Mouse (Mus musculus): ENCODE measurements around the gene Fnip2. TPM values are rescaled to one million over a fixed set of nuclear protein-coding genes. Genes with fewer than 3 reads are reported as not detected.

The Fnip2 gene
- polyA plus RNA-seq, 1 experiment from 2014 or later, result 3.9 TPM

DNA sequence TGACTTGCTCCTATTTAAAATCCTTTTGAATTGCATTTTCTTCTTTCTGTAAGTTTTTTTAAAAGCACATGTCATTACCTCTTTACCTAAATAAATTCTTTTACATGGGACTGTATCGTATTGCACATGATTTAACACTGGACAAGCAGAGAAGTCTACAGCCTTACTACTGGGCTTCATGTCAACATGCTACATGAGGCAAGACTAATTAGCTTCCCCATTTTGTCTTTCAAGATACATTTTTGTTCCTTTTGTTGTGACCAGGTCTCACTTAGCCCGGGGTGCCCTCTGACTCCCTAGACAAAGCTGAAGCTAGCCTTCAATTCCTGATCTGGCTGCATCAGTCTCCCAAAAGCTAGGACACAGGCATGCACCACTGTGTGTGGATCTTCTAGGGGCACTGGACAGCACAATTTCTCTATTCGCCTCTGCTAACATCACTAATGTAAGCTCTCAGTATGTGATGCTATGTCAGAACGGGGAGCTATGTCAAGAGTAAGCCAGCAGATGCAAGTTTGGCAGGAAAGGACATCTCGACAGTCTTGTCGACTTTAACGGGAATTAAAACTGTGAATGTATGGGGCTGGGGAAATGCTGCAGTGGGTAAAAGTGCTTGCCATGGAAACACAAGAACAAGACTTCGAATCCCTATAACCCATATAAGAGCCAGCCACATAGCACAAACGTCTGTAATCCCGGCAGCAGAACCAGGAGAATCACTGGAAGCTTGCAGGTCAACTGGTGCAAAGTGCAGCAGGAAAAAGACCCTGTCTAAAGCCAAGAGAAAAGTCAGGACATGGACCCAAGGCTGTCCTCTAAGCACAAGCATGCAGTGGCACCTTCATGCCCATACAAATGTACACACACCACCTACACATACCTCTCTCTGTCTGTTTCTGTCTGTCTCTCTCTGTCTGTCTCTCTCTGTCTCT, 5.5 kb downstream of the Fnip2 start:
- Histone ChIP-seq H3K27ac (no peak overlapping the region), H3K4me1 (peaks cover 8% of the 10 kb centered on the region), H3K4me3 (no peak overlapping the region), H3K36me3 (no peaks in the 10 kb centered on the region), H3K4me2 (replicated peaks) (no peak overlapping the region), H3K27me3 (no peaks in the 10 kb centered on the region), H3K9ac (no peak overlapping the region), H3K9me3 (no peaks in the 10 kb centered on the region)
- 86% methylated on average over 10 of the region's 10 CpGs for whole genome bisulfite sequencing
- no peak for ATAC-seq (ENCODE audit: low FRiP score, low read depth)

GRCm38 (mm10) chr3:79560555-79560954, 7.0 kb downstream of the Fnip2 start:
- H3K9ac ChIP-seq, result no peak overlapping the region
- no peaks in the 10 kb centered on the region for H3K27me3 ChIP-seq
- H3K9me3 ChIP-seq, result no peaks in the 10 kb centered on the region
- H3K4me1 ChIP-seq, result no peaks in the 10 kb centered on the region
- no peak for ATAC-seq (ENCODE audit: low FRiP score, low read depth)
- WGBS, result 95% methylated on average over 6 of the region's 6 CpGs
- H3K4me3 ChIP-seq, result no peak overlapping the region
- no peak overlapping the region for H3K4me2 ChIP-seq (replicated peaks)
- H3K27ac ChIP-seq, result no peak overlapping the region
- no peaks in the 10 kb centered on the region for H3K36me3 ChIP-seq

DNA sequence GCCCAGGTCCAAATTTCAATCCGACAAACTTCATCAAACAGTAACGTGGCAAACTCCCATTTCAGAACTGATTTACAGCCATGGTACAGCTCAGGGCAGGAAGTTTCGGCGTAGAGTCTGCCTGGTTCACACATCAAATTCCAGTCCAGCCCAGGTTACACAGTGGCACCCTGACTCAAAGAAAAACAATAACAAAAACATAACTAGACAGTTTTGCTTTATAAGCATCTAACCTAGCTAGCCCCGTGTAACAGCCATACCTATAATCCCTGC, 7.9 kb downstream of the Fnip2 start:
- H3K27me3 ChIP-seq, result no peaks in the 10 kb centered on the region
- H3K4me3 ChIP-seq, result no peak overlapping the region
- no peak overlapping the region for H3K27ac ChIP-seq
- H3K36me3 ChIP-seq, result no peaks in the 10 kb centered on the region
- H3K9ac ChIP-seq, result no peak overlapping the region
- H3K4me1 ChIP-seq, result no peaks in the 10 kb centered on the region
- ATAC-seq (ENCODE audit: low FRiP score, low read depth), result no peak
- no peak overlapping the region for H3K4me2 ChIP-seq (replicated peaks)
- 71% methylated on average over 5 of the region's 5 CpGs for WGBS
- no peaks in the 10 kb centered on the region for H3K9me3 ChIP-seq

GRCm38 (mm10) chr3:79559021-79559772, 8.4 kb downstream of the Fnip2 start:
- no peak for ATAC-seq (ENCODE audit: low FRiP score, low read depth)
- no peak overlapping the region for H3K27ac ChIP-seq
- WGBS, result 84% methylated on average over 9 of the region's 9 CpGs

DNA sequence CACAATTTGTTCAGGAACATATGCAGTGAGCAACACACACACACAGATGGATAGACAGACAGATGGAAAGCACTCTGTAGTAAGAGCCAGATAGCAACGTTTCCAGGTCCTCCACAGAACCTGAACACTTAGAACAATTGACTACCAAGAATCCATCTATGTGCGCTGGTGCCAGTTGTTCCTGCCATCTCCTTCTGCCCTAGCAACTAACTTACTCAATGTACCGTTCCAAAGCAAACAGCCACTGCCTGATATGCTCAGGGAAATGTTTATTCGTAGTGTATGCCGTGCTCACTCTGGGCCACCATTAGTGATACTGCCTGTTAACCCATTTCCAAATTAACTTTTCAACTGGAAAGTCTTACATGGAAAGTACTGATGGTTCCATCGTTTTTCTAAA, 12.5 kb downstream of the Fnip2 start:
- Histone ChIP-seq H3K9ac (no peak overlapping the region), H3K4me2 (replicated peaks) (no peak overlapping the region), H3K27ac (no peak overlapping the region), H3K4me1 (no peaks in the 10 kb centered on the region), H3K27me3 (no peaks in the 10 kb centered on the region), H3K36me3 (0 out of 2 replicates have a peak, but pooled peaks cover 3% of the 10 kb centered on the region), H3K9me3 (no peaks in the 10 kb centered on the region), H3K4me3 (no peak overlapping the region)
- ATAC-seq (ENCODE audit: low FRiP score, low read depth), result no peak
- WGBS, result 92% methylated on average over 6 of the region's 6 CpGs

More at GRCm38 (mm10) chr3:79559021-79559772, 8.4 kb downstream of the Fnip2 start:
- H3K4me3 ChIP-seq, result no peak overlapping the region
- H3K36me3 ChIP-seq, result 0 out of 2 replicates have a peak, but pooled peaks cover under 1% of the 10 kb centered on the region
- H3K9ac ChIP-seq, result no peak overlapping the region
- H3K27me3 ChIP-seq, result no peaks in the 10 kb centered on the region
- H3K4me2 ChIP-seq (replicated peaks), result no peak overlapping the region
- H3K4me1 ChIP-seq, result no peaks in the 10 kb centered on the region
- no peaks in the 10 kb centered on the region for H3K9me3 ChIP-seq

DNA sequence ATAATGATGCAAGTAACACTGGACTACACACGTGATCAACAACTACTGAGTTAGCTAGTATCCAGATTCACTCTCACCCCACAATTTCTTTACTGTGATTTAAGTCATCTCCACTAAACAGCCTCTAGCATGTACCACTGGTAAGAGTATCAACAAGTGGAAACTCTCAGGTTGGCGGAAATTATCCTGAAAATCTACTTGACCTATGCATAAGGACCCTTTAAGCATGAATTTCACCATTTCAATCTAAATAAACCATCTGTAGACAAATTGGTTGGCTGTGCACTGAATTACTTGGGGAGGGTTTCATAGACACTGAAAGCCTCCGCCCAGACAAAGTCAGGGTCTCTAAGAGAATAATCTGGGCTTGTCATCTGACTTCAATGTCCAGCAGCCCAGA, 13.8 kb downstream of the Fnip2 start:
- Histone ChIP-seq H3K9me3 (no peaks in the 10 kb centered on the region), H3K4me1 (no peaks in the 10 kb centered on the region), H3K27me3 (no peaks in the 10 kb centered on the region), H3K9ac (no peak overlapping the region), H3K36me3 (0 out of 2 replicates have a peak, but pooled peaks cover 3% of the 10 kb centered on the region), H3K4me3 (no peak overlapping the region), H3K4me2 (replicated peaks) (no peak overlapping the region), H3K27ac (no peak overlapping the region)
- WGBS, result 90% methylated on average over 3 of the region's 3 CpGs
- no peak for ATAC-seq (ENCODE audit: low FRiP score, low read depth)

- no peak for ATAC-seq (ENCODE audit: low FRiP score, low read depth)
- no peak overlapping the region for H3K4me3 ChIP-seq
- H3K36me3 ChIP-seq, result 0 out of 2 replicates have a peak, but pooled peaks cover 3% of the 10 kb centered on the region
- H3K9ac ChIP-seq, result no peak overlapping the region
- H3K4me1 ChIP-seq, result no peaks in the 10 kb centered on the region
- 91% methylated on average over 9 of the region's 10 CpGs for WGBS
- no peak overlapping the region for H3K27ac ChIP-seq
- H3K4me2 ChIP-seq (replicated peaks), result no peak overlapping the region
- no peaks in the 10 kb centered on the region for H3K9me3 ChIP-seq
- H3K27me3 ChIP-seq, result no peaks in the 10 kb centered on the region
Observed at GRCm38 (mm10) chr3:79551826-79552552, 15.6 kb downstream of the Fnip2 start.

DNA sequence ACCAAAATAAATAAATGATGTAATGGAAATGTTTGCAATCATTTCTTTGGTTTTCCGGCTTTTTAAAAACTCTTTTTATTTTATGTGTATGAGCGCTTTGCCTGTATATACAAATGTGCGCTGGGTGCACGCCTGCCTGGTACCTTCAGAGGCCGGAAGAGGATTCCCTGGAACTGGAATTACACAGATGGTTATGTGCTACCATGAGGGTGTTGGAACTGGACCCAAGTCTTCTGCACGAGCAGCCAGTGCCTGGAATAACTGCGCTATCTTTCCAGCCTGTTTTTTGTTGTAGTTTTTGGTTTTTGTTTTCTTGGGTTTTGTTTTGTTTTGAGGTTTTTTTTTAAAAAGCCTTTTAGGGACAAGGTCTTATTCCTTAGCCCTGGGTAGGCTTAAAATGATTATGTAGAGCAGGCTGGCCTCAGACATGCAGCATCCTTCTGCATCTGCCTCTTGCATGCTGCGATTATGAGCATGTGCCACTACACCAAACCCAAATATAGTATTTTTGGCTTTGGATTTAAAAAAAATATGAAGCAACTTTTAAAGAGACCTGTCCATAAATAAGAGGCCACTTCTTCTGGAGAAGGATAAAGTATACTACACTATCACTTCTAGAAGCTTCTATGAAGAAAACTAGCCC, 17.7 kb downstream of the Fnip2 start:
- 93% methylated on average over 8 of the region's 8 CpGs for WGBS

GRCm38 (mm10) chr3:79548681-79549437, 18.7 kb downstream of the Fnip2 start:
- H3K36me3 ChIP-seq, result no peaks in the 10 kb centered on the region
- no peak overlapping the region for H3K4me3 ChIP-seq
- no peaks in the 10 kb centered on the region for H3K27me3 ChIP-seq
- no peaks in the 10 kb centered on the region for H3K4me1 ChIP-seq
- H3K4me2 ChIP-seq (replicated peaks), result no peak overlapping the region
- no peak overlapping the region for H3K27ac ChIP-seq
- no peaks in the 10 kb centered on the region for H3K9me3 ChIP-seq
- H3K9ac ChIP-seq, result no peak overlapping the region
- ATAC-seq (ENCODE audit: low FRiP score, low read depth), result no peak
- WGBS, result 82% methylated on average over 17 of the region's 17 CpGs

More for the DNA sequence above, 17.7 kb downstream of the Fnip2 start:
- no peaks in the 10 kb centered on the region for H3K4me1 ChIP-seq
- H3K27ac ChIP-seq, result no peak overlapping the region
- H3K9me3 ChIP-seq, result no peaks in the 10 kb centered on the region
- no peak overlapping the region for H3K4me3 ChIP-seq
- no peak overlapping the region for H3K4me2 ChIP-seq (replicated peaks)
- no peak for ATAC-seq (ENCODE audit: low FRiP score, low read depth)
- H3K27me3 ChIP-seq, result no peaks in the 10 kb centered on the region
- no peak overlapping the region for H3K9ac ChIP-seq
- H3K36me3 ChIP-seq, result 0 out of 2 replicates have a peak, but pooled peaks cover 3% of the 10 kb centered on the region

DNA sequence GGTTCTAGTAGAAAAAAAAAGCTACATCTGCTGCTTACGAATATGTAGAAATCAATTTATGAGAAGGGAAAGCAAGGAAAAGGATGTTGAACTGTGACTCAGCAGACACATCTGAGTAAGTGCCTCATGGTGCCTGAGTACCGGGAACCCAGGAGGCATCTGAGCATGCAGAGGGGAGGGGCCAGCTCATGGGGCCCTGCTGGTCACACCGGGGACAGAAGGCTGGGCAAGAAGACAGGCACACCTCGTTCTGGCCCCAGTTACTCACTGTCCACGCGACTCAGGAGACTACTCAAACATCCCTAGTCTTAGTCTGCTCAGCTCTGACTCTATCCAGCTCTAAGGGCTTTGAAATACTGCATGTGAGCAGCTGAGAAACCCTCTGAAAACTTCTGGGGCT, 25.0 kb downstream of the Fnip2 start:
- H3K27ac ChIP-seq, result no peak overlapping the region
- H3K36me3 ChIP-seq, result no peaks in the 10 kb centered on the region
- peaks cover 3% of the 10 kb centered on the region; the same call in 1 of the 2 replicates for H3K4me1 ChIP-seq
- H3K4me2 ChIP-seq (replicated peaks), result no peak overlapping the region
- no peaks in the 10 kb centered on the region for H3K27me3 ChIP-seq
- H3K4me3 ChIP-seq, result no peak overlapping the region
- ATAC-seq (ENCODE audit: low FRiP score, low read depth), result no peak
- no peak overlapping the region for H3K9ac ChIP-seq
- no peaks in the 10 kb centered on the region for H3K9me3 ChIP-seq
- WGBS, result 31% methylated on average over 6 of the region's 6 CpGs

- no peak overlapping the region for H3K4me2 ChIP-seq (replicated peaks)
- no peak overlapping the region for H3K27ac ChIP-seq
- H3K9ac ChIP-seq, result no peak overlapping the region
- no peaks in the 10 kb centered on the region for H3K36me3 ChIP-seq
- no peak for ATAC-seq (ENCODE audit: low FRiP score, low read depth)
- peaks cover 3% of the 10 kb centered on the region; the same call in 1 of the 2 replicates for H3K4me1 ChIP-seq
- H3K27me3 ChIP-seq, result no peaks in the 10 kb centered on the region
- no peaks in the 10 kb centered on the region for H3K9me3 ChIP-seq
- H3K4me3 ChIP-seq, result no peak overlapping the region
Observed at GRCm38 (mm10) chr3:79539656-79540055, 27.9 kb downstream of the Fnip2 start.
